Mouse (Mus musculus): ENCODE data around the gene Tob2.

The Tob2 gene

GRCm38 (mm10) chr15:81812287-81812686, 46.3 kb downstream of the Tob2 start:
- no peak for DNase-seq (ENCODE audit: low read depth, low spot score)

- DNase-seq (ENCODE audit: low read depth, low spot score) = no peak
These were observed 47.0 kb downstream of the Tob2 start for GRCm38 (mm10) chr15:81811599-81811996.

- peak; percentile 99 for DNase-seq (ENCODE audit: low read depth, low spot score)
These were observed 47.7 kb downstream of the Tob2 start for GRCm38 (mm10) chr15:81810671-81811598.

GRCm38 (mm10) chr15:81810150-81810549, 48.4 kb downstream of the Tob2 start:
- peak; percentile 67 for DNase-seq (ENCODE audit: low read depth, low spot score)

- DNase-seq (ENCODE audit: low read depth, low spot score) = no peak
These were observed 49.0 kb downstream of the Tob2 start for GRCm38 (mm10) chr15:81809550-81809949.

GRCm38 (mm10) chr15:81808799-81809198, 49.8 kb downstream of the Tob2 start:
- DNase-seq (ENCODE audit: low read depth, low spot score) = no peak

- no peak for DNase-seq (ENCODE audit: low read depth, low spot score)
These were observed 51.8 kb downstream of the Tob2 start for GRCm38 (mm10) chr15:81806621-81807404.

GRCm38 (mm10) chr15:81805624-81806023, 53.0 kb downstream of the Tob2 start:
- DNase-seq (ENCODE audit: low read depth, low spot score) = no peak

- DNase-seq (ENCODE audit: low read depth, low spot score) = peak; percentile 49
These were observed 53.7 kb downstream of the Tob2 start for GRCm38 (mm10) chr15:81804883-81805282.

GRCm38 (mm10) chr15:81804172-81804571, 54.4 kb downstream of the Tob2 start:
- no peak for DNase-seq (ENCODE audit: low read depth, low spot score)

GRCm38 (mm10) chr15:81803425-81803951, 55.1 kb downstream of the Tob2 start:
- DNase-seq (ENCODE audit: low read depth, low spot score) = no peak

GRCm38 (mm10) chr15:81802941-81803351, 55.6 kb downstream of the Tob2 start:
- no peak for DNase-seq (ENCODE audit: low read depth, low spot score)

- peak; percentile 71 for DNase-seq (ENCODE audit: low read depth, low spot score)
These were observed 56.4 kb downstream of the Tob2 start, which contains the start of gene Tef for GRCm38 (mm10) chr15:81802001-81802890. Gene Tef (plus strand): TSS chr15:81802421.

GRCm38 (mm10) chr15:81800391-81800790, 58.2 kb downstream of the Tob2 start:
- DNase-seq (ENCODE audit: low read depth, low spot score) = no peak

GRCm38 (mm10) chr15:81798421-81798820, 60.2 kb downstream of the Tob2 start:
- DNase-seq (ENCODE audit: low read depth, low spot score) = no peak

Measured in ZHBTc4 (cell line).